Mouse (Mus musculus) testis, postnatal 14 days (tissue): ENCODE results near the gene Hpf1.
A peak's percentile ranks its signal among the peaks of the same experiment; 100 is the strongest.

Experiments used
- DNase-seq: peaks from one replicate; pipeline ENCODE4 v3.0.0; 2021; ENCODE audit warnings: low spot score

Gene Hpf1

GRCm38 (mm10) chr8:60889843-60890519, at the start of gene Hpf1:
Gene Hpf1 (plus strand): TSS chr8:60890418.
- DNase-seq, result peak; percentile 96

GRCm38 (mm10) chr8:60842388-60842787, 47.8 kb upstream of the Hpf1 start:
- DNase-seq, result no peak

DNA sequence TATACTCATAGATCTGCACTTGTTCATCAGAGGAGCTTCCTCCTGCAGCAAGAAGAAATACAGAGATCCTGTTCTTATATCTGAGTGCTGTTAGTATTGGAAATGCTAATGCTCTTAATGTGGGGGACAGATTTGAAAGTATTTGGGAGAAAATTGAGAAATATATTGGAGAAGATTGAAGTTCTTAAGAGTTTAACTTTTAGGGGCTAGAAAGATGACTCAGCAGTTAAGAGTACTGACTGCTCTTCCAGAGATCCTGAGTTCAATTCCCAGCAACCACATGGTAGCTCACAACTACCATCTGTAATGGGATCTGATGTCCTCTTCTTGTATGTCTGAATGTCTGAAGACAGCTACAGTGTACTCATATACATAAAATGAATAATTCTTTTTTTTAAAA, 32.7 kb upstream of the Hpf1 start:
- no peak for DNase-seq

DNA sequence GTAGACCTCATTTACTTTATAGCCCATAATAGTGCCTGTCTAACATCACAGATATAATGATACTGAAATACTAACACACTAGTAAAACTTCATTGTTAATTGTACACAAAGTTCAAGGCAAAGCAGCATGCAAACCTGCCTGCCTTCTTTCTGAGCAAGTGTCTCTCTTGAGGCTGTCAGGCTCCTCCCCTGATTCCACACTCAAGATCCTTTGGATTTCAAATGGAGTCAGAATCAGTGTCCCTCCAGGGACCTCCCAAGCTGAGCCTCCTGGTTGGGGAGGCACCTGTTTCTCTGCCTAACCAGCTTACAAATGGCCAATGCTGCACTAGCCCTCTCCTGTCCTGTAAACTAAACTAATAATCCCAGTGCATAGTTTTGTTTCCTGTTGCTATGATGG, 32.1 kb upstream of the Hpf1 start:
- DNase-seq, result no peak

DNA sequence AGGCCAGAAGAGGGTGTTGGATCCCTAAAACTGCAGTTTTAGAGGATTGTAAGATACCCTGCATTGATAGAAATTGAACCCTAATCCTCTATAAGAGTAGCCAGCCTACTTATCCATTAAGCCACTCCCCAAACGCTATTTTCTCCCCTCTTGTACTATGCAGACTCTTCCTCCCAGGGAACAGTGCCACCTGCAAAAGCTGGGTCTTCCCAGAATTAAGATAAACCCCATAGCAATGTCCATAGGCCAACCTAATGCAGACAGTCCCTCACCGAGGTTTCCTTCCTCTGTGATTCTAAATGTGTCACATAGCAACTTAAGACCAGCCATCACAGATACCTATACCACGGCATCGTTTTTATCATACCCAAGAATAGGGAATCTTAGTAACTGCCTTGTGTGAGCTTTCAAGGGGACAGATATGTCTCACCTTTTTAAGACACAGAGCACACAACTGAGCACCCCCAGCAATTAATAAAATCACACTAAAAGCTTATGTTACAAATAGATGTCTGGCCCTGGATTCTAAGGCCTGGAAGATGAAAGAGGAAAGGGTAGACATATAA, 31.2 kb upstream of the Hpf1 start:
- DNase-seq, result no peak

DNA sequence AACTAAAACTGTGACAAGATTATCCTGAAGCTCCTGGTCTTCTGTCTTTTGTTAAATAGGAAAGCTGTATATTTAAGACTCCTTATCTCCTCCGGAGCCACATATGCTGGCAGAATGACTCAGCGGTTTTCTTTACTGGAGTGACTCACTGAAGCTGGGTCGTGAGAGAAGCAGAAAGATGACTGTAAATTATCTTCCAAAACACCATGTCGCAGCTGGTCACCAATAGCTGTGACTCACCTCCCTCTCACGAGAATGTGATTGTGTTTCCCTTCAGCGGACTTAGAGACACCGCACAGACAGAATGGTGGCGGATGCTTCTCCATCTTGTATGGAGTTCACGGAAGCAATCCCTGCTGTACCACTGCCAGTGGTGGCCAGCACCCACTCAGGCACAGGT, 30.6 kb upstream of the Hpf1 start:
- DNase-seq, result no peak

- no peak for DNase-seq
These were observed 29.5 kb upstream of the Hpf1 start for GRCm38 (mm10) chr8:60860749-60861148.

- no peak for DNase-seq
These were observed 28.4 kb upstream of the Hpf1 start for GRCm38 (mm10) chr8:60861783-60862182.

DNA sequence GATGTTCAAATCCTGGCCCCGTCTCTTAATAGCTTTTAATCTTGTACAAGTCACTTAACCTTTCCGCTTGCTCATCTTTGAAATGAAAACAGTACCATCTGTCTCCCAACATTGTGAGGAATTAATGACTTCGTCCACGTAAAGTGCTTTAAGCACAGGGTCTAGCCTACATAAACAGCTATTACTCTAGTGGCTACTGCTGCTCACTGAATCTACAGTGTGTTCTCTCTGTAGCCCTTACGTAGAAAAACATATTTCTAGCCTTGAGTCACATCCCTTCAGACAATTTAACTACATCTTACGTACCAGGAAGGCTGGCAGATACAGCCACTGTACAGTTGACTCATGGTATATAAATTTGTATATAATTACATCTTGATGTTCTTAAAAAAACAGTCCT, 25.3 kb upstream of the Hpf1 start:
- no peak for DNase-seq

- DNase-seq, result peak; percentile 39
These were observed 24.6 kb upstream of the Hpf1 start for GRCm38 (mm10) chr8:60865504-60866114.

DNA sequence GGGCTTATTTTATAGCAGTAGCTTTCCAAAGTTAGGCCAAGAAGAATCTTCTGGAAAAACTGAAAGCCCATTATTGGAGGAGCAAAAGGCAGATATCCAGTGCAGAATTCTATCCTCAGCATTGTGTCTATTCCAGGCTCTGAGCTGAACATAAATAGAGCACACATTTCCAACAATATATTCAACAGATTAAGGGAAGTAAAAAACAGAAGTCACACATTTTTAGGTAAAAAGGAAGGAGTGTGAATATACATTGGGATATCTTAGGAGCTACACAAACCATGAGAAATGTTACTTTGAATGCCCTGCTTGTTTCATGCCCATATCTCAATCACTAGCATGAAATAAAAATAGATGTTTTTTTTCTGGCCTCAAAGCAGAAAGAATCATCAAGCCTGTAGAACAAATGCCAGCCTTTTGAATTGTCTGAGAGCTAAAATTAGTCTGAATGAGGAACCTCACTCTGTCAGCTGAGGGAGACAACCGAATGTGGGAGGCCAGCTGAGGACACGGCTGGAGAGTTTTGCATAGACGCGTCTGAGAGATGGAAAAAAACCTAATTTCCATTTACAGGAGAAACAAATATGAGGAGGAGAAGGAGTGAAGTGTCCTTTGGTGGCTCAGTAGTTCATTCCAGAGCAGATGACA, 22.6 kb upstream of the Hpf1 start:
- DNase-seq, result no peak

DNA sequence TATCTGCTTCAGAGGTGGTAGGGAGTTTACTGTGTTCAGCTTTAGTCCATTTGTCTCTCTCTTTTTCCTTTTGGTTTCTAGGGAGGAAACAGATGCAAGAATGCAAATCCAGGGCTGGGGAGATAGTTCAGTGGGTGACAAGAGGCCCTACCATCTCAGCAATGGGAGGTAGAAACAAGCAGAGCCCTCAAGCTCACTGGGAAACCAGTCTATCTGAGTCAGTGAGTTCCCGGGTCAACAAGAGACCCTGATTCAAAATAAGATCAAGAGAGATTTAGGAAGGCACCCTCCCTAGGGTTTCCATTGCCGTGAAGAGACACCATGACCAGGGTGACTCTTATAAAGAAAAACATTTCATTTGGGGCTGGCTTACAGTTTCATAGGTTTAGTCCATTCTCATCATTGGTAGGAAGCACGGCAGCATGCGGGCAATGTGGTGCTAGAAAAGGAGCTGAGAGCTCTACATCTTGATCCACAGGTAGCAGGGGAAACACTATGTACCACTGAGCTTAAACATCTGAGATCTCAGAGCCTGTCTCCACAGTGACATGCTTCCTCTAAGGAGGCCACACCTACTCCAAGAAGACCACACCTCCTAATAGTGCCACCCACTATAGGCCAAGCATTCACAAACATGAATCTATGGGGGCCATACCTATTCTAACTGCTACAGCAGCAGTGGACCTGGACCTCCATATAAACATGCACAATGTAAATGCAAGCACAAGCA, 21.8 kb upstream of the Hpf1 start:
- DNase-seq, result no peak

GRCm38 (mm10) chr8:60869761-60870160, 20.5 kb upstream of the Hpf1 start:
- DNase-seq, result no peak

DNA sequence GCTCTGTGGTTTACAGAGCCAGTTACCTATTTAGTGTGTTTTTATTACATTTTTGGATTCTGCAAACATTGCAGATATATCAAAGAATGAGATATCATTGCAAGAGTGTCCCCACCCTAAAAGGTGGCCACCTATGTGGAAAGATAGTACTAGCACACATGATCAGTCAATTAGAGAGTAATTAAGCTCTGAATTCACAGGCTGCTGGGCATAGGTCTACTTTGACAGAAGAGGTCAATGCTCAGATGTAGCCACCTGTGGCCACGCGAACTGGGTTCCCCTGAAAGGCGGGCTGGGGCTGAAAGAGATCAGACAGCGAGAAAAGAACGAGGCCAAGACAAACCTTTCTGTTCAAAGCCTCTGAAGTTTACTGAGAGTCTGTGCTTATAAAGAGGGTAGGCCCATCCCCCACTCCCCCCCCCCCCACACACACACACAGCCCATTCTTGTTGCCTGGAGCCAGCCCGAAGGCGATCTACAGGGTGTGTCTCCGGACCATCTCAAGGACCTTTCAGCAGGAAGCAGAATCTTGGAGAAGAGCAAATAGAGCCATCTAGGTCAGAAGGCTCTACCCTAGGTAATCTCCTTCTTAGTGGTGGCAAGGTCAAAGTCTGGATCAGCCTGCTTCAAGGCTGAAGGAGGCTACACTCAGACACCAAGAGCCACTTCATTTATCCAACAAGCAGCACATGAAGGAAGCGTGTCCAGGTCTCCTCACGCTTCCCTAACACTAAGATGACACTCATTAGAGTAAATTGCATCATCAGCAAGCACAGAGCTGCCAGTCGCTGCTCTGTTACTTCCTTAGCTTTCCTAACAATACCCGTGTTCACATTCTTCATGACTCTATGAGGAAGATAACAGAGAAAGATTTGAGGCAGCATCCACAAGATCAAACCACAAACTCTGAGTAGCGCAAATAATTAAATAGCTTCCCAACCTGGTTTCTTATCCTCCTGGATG, 19.7 kb upstream of the Hpf1 start:
- no peak for DNase-seq

DNA sequence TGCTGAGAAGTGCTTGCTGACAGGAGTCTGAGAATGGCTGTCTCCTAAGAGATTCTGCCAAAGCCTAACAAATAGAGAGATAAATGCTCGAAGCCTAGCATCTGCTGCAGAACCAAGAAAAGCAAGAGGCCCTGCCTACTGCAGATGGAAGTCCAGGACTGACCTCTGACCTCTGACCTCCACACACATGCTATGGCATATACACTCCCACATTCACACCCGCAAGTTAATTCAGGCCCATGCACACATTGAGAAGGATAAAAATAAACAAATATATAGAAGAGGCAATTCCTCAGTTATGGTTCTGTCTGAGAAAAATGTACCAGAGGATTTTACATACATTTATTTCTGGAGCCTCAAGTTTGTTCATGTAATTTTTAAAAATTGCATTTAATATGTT, 11.6 kb upstream of the Hpf1 start:
- no peak for DNase-seq

- DNase-seq, result no peak
These were observed 6.6 kb upstream of the Hpf1 start for GRCm38 (mm10) chr8:60883419-60884137.

DNA sequence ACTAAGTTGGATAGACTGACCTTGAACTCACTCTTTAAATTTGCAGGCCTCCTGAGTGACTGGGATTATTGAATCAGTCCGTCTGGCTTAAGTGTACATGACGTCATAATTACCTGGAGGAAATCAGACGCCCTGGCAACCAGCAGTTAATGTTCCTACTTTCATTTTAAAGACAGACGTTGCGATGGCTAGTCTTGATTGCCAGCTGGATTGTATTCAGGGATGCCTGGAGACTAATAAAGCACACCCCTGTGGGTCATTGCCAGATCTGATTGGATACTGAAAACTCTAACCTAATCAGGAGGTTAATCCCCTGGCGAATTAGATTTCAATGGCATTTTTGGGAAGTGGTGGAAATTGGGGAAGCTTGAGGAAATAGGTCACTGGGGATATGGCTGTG, 3.5 kb upstream of the Hpf1 start:
- DNase-seq, result no peak

DNA sequence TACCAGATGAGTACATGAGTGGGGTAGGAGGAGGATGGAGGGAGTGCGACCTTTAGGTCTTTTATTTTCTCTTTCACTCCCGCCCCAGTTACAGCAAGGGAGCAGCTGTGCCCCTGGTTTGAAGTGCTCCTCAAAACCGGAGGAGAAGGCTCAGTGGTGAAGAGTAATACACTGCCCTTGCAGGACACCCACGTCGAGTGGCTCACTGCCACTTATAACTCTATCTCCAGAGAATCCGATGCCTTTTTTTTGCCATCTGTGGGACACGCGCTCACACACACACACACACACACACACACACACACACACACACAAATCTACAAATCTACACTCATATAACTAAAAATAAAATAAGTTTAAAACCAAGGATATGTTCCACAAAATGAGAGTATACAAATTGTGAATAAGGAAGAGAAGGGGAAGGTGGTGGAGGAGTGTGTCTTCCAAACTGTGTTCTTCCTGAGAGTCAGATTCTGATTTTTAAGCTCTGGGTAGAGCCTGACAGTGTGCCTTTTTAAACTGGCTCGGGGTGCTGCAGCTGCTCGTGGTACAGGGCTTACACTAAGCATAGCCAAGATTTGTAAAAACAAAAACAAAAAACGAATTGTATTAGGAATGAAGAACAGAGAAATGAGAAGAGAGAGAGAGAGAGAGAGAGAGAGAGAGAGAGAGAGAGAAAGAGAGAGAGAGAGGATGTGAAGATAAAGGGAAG, 931 bp upstream of the Hpf1 start:
- no peak for DNase-seq

GRCm38 (mm10) chr8:60890520-60890874, 279 bp downstream of the Hpf1 start:
- DNase-seq, result no peak

GRCm38 (mm10) chr8:60891757-60892156, 1.5 kb downstream of the Hpf1 start:
- DNase-seq, result no peak
